Mouse (Mus musculus) CH12.LX (cell line): Measurements from ENCODE around the gene Ifrd2. TPM values are rescaled to one million over a fixed set of nuclear protein-coding genes. Genes with fewer than 3 reads are reported as not detected.

Source experiments
- DNase-seq: peaks from one replicate; pipeline ENCODE4 v3.0.0-alpha.2; 2013; ENCODE audit errors: extremely low read depth
- H3K27ac ChIP-seq: 2 replicates; pipeline ENCODE4 v1.5.1; 2012; ENCODE audit warnings: low read depth, mild to moderate bottlenecking, control low read depth, moderate library complexity; ENCODE audit not compliant: insufficient read depth
- H3K27me3 ChIP-seq: replicated peaks from 2 replicates; pipeline ENCODE3; 2012; ENCODE audit warnings: inconsistent platforms
- H3K36me3 ChIP-seq, 2 experiments: replicated peaks in 1 of 2; 2 replicates each; pipeline versions ENCODE3 to v1.6.1; 2012; ENCODE audit warnings: inconsistent platforms in 1 of 2, low read length in 1 of 2, mild to moderate bottlenecking in 1 of 2, mixed read lengths in 1 of 2, moderate library complexity in 1 of 2; ENCODE audit not compliant: control insufficient read depth in 1 of 2, insufficient read depth in 1 of 2
- H3K4me1 ChIP-seq, 2 experiments: 2 replicates each; pipeline ENCODE4 v1.6.1; 2012; ENCODE audit warnings: inconsistent platforms in 1 of 2, moderate library complexity in 1 of 2; ENCODE audit not compliant: insufficient read depth in 2 of 2, control insufficient read depth in 1 of 2
- H3K4me2 ChIP-seq: 2 replicates; pipeline ENCODE4 v1.6.1; 2012; ENCODE audit warnings: low read depth, mild to moderate bottlenecking, control low read depth; ENCODE audit not compliant: poor library complexity, insufficient read depth, severe bottlenecking
- H3K4me3 ChIP-seq, 3 experiments: fragments of 150-350 bp in 1 of 3; sonication (generic) in 1 of 3; replicated peaks in 1 of 3; 2 replicates each; pipeline versions ENCODE3 to v1.5.1; 2011 to 2012; ENCODE audit warnings: low read depth in 2 of 3, low read length in 2 of 3, mild to moderate bottlenecking in 2 of 3, moderate library complexity in 2 of 3, control low read depth in 1 of 3, improper control_type of control experiment in 1 of 3, inconsistent platforms in 1 of 3, mixed read lengths in 1 of 3; ENCODE audit not compliant: poor library complexity in 1 of 3
- H3K79me2 ChIP-seq: replicated peaks from 2 replicates; pipeline ENCODE4 v1.6.1; 2012; ENCODE audit warnings: mild to moderate bottlenecking, moderate library complexity; ENCODE audit not compliant: control insufficient read depth, poor library complexity, insufficient read depth, severe bottlenecking; ENCODE audit errors: extremely low read depth
- H3K9ac ChIP-seq: 2 replicates; pipeline ENCODE4 v1.6.1; 2012; ENCODE audit warnings: low read depth, mild to moderate bottlenecking, control low read depth, moderate library complexity; ENCODE audit not compliant: insufficient read depth
- H3K9me3 ChIP-seq: replicated peaks from 2 replicates; pipeline ENCODE3; 2012; ENCODE audit warnings: low read length, inconsistent platforms, mixed read lengths
- BHLHE40 ChIP-seq: IDR thresholded peaks from 2 replicates; pipeline ENCODE4 v1.6.1; 2011; ENCODE audit warnings: mild to moderate bottlenecking, low read depth, low read length, improper control_type of control experiment
- CTCF ChIP-seq, 2 experiments: IDR thresholded peaks in 1 of 2; conservative IDR thresholded peaks in 1 of 2; 2 replicates each; pipeline ENCODE4 v1.5.1; 2011 to 2012; ENCODE audit warnings: low read depth in 2 of 2, low read length in 2 of 2, improper control_type of control experiment in 1 of 2, inconsistent platforms in 1 of 2, mild to moderate bottlenecking in 1 of 2, moderate library complexity in 1 of 2
- EP300 ChIP-seq: IDR thresholded peaks from 2 replicates; pipeline ENCODE4 v1.6.1; 2011; ENCODE audit warnings: low read length, improper control_type of control experiment
- HCFC1 ChIP-seq: IDR thresholded peaks from 2 replicates; pipeline ENCODE4 v1.6.1; 2012; ENCODE audit warnings: low read depth, mild to moderate bottlenecking, inconsistent platforms, low read length, improper control_type of control experiment
- IRF4 ChIP-seq: IDR thresholded peaks from 2 replicates; pipeline ENCODE4 v1.6.1; 2014; ENCODE audit warnings: low read depth, mild to moderate bottlenecking, inconsistent platforms, low read length, improper control_type of control experiment
- JUN ChIP-seq: IDR thresholded peaks from 2 replicates; pipeline ENCODE4 v1.6.1; 2011; ENCODE audit warnings: low read depth, mild to moderate bottlenecking, low read length, improper control_type of control experiment, moderate library complexity; ENCODE audit not compliant: insufficient read depth
- JUND ChIP-seq: conservative IDR thresholded peaks from 2 replicates; pipeline ENCODE4 v1.6.1; 2011; ENCODE audit warnings: low read depth, low read length, improper control_type of control experiment
- KAT2A ChIP-seq: IDR thresholded peaks from 2 replicates; pipeline ENCODE4 v1.6.1; 2012; ENCODE audit warnings: low read length, improper control_type of control experiment, inconsistent platforms; ENCODE audit not compliant: insufficient replicate concordance
- MAFK ChIP-seq: IDR thresholded peaks from 2 replicates; pipeline ENCODE4 v1.6.1; 2011; ENCODE audit warnings: low read length, improper control_type of control experiment; ENCODE audit not compliant: insufficient replicate concordance
- MAZ ChIP-seq: IDR thresholded peaks from 2 replicates; pipeline ENCODE4 v1.6.1; 2012; ENCODE audit warnings: low read depth, mild to moderate bottlenecking, inconsistent platforms, low read length, improper control_type of control experiment, moderate library complexity
- MEF2A ChIP-seq: IDR thresholded peaks from 2 replicates; pipeline ENCODE4 v1.6.1; 2014; ENCODE audit warnings: low read depth, mild to moderate bottlenecking, inconsistent platforms, low read length, improper control_type of control experiment, borderline replicate concordance
- MYC ChIP-seq: IDR thresholded peaks from 2 replicates; pipeline ENCODE4 v1.6.1; 2011; ENCODE audit warnings: low read depth, mild to moderate bottlenecking, improper control_type of control experiment, low read length
- PAX5 ChIP-seq: IDR thresholded peaks from 2 replicates; pipeline ENCODE4 v1.6.1; 2012; ENCODE audit warnings: low read length, inconsistent platforms, mixed read lengths
- SMC3 ChIP-seq: IDR thresholded peaks from 2 replicates; pipeline ENCODE4 v1.6.1; 2011; ENCODE audit warnings: low read depth, low read length, improper control_type of control experiment
- TCF12 ChIP-seq: IDR thresholded peaks from 2 replicates; pipeline ENCODE4 v1.6.1; 2014; ENCODE audit warnings: low read depth, mild to moderate bottlenecking, inconsistent platforms, low read length, improper control_type of control experiment
- UBTF ChIP-seq: IDR thresholded peaks from 2 replicates; pipeline ENCODE4 v1.6.1; 2012; ENCODE audit warnings: low read depth, mild to moderate bottlenecking, inconsistent platforms, low read length, improper control_type of control experiment, moderate library complexity
- USF2 ChIP-seq: conservative IDR thresholded peaks from 2 replicates; pipeline ENCODE4 v1.6.1; 2011; ENCODE audit warnings: low read depth, low read length, improper control_type of control experiment
- ZC3H11A ChIP-seq: IDR thresholded peaks from 2 replicates; pipeline ENCODE4 v1.6.1; 2012; ENCODE audit warnings: low read depth, mild to moderate bottlenecking, inconsistent platforms, low read length, improper control_type of control experiment
- ZKSCAN1 ChIP-seq: IDR thresholded peaks from 2 replicates; pipeline ENCODE4 v1.6.1; 2012; ENCODE audit warnings: low read depth, inconsistent platforms, low read length, improper control_type of control experiment, borderline replicate concordance
- ZMIZ1 ChIP-seq: IDR thresholded peaks from 2 replicates; pipeline ENCODE4 v1.6.1; 2012; ENCODE audit warnings: low read depth, mild to moderate bottlenecking, inconsistent platforms, low read length, improper control_type of control experiment
- ZNF384 ChIP-seq: IDR thresholded peaks from 2 replicates; pipeline ENCODE4 v1.6.1; 2012; ENCODE audit warnings: low read depth, low read length, improper control_type of control experiment, inconsistent platforms
- dilution Hi-C: fragments of 300-500 bp; cut with MboI; formaldehyde crosslinking; loops from 2 replicates; pipeline ENCODE4 v1.14.3; 2020; ENCODE audit warnings: low sequenced_read_pairs; ENCODE audit not compliant: extremely low pct_unique_long_range_greater_than_20kb, extremely low pct_ligation_motif_present
- in situ Hi-C: fragments of 300-500 bp; cut with MboI; formaldehyde crosslinking; loops from 3 replicates; pipeline ENCODE4 v1.14.3; 2019; ENCODE audit warnings: low sequenced_read_pairs, low pct_ligation_motif_present, low pct_unique_long_range_greater_than_20kb, mixed read lengths
- polyA plus RNA-seq: library from polyadenylated mRNA; unstranded; fragments of >175 nt; gene quantifications from 2 replicates; pipeline ENCODE4 v1.2.1, GENCODE M21; 2012; ENCODE audit warnings: low read depth; ENCODE audit not compliant: insufficient read length
- total RNA-seq, 2 experiments: library from RNA; depleted of rRNA; stranded (reverse); fragments of 300-350 nt in 1 of 2; fragments of >200 nt in 1 of 2; gene quantifications; 2 replicates each; pipeline ENCODE4 v1.2.3; 2012 to 2014

Gene Ifrd2
- total and polyA plus RNA-seq, 3 experiments = 62.8 to 143 (median 91.3) TPM

GRCm38 (mm10) chr9:107617461-107617860 lies 30.0 kb downstream of the Ifrd2 start:
- H3K27ac ChIP-seq = no peak overlapping the region
- H3K9ac ChIP-seq = no peak overlapping the region
- TF ChIP-seq ZC3H11A (no peak), ZNF384 (peak; percentile 35), JUN (no peak), SMC3 (peak; percentile 20), MYC (no peak), MAFK (no peak), TCF12 (no peak), CTCF (conservative IDR thresholded peaks at IDR 0.05 in 1 of 2, IDR thresholded peaks at IDR 0.05 in 1 of 2; ENCODE audit: low read depth in 2 of 2, low read length in 2 of 2) (peak in 1 of 2 experiments; percentile 37; a peak in 2 of 4 replicates), UBTF (no peak), MEF2A (no peak)
- peaks cover 5% of the 10 kb centered on the region; the same call in 1 of the 2 replicates for H3K79me2 ChIP-seq
- no peak overlapping the region for H3K4me2 ChIP-seq
- in situ Hi-C loops (no loop called here), dilution Hi-C loops (no loop called here)
- DNase-seq = no peak
- no peaks in the 10 kb centered on the region for H3K9me3 ChIP-seq
- peaks cover 0 to 5% of the 10 kb centered on the region in 2 experiments; a peak in 2 of 4 replicates for H3K4me1 ChIP-seq
- H3K27me3 ChIP-seq = no peaks in the 10 kb centered on the region
- peaks cover 63 to 81% of the 10 kb centered on the region in 2 experiments for H3K36me3 ChIP-seq
- no peak overlapping the region for H3K4me3 ChIP-seq

- H3K4me2 ChIP-seq = no peak overlapping the region
- DNase-seq = no peak
- dilution Hi-C loops (no loop called here), in situ Hi-C loops (no loop called here)
- peaks cover 63 to 86% of the 10 kb centered on the region in 2 experiments for H3K36me3 ChIP-seq
- H3K79me2 ChIP-seq = peaks cover 6% of the 10 kb centered on the region; the same call in 1 of the 2 replicates
- TF ChIP-seq MAZ (no peak), ZKSCAN1 (no peak), BHLHE40 (no peak), HCFC1 (no peak), USF2 (no peak), KAT2A (no peak), JUND (no peak), PAX5 (no peak), JUN (no peak), EP300 (no peak), CTCF (conservative IDR thresholded peaks at IDR 0.05 in 1 of 2, IDR thresholded peaks at IDR 0.05 in 1 of 2; ENCODE audit: low read depth in 2 of 2, low read length in 2 of 2) (no peak), IRF4 (no peak), MAFK (no peak), TCF12 (no peak), SMC3 (no peak), ZMIZ1 (no peak), ZC3H11A (no peak)
- no peaks in the 10 kb centered on the region for H3K9me3 ChIP-seq
- no peaks in the 10 kb centered on the region for H3K27me3 ChIP-seq
- no peak overlapping the region for H3K9ac ChIP-seq
- H3K27ac ChIP-seq = no peak overlapping the region
- H3K4me1 ChIP-seq = peaks cover 0 to 2% of the 10 kb centered on the region in 2 experiments; a peak in 2 of 4 replicates
- H3K4me3 ChIP-seq = no peak overlapping the region
Measured at GRCm38 (mm10) chr9:107618098-107618497, 30.7 kb downstream of the Ifrd2 start.
